Mouse (Mus musculus) liver, postnatal 0 days (tissue): ENCODE data around the gene Rars.

Experiments used
- CTCF ChIP-seq: sonication (generic); IDR thresholded peaks from 2 replicates; pipeline ENCODE4 v1.5.1; 2016; ENCODE audit warnings: antibody characterized with exemption, low read depth
- EP300 ChIP-seq: IDR thresholded peaks from 2 replicates; pipeline ENCODE4 v1.6.1; 2016; ENCODE audit warnings: antibody characterized with exemption, low read depth, mild to moderate bottlenecking

- TF ChIP-seq CTCF (no peak), EP300 (no peak)
Observed at GRCm38 (mm10) chr11:35780336-35780735, 54.0 kb downstream of the Rars start.
